Mouse (Mus musculus): ENCODE data around the gene Car8. TPM values are rescaled to one million over a fixed set of nuclear protein-coding genes. Genes with fewer than 3 reads are reported as not detected.
A peak's percentile ranks its signal among the peaks of the same experiment; 100 is the strongest.
"Not testable (repeated sequence)": the region's sequence is repeated elsewhere in the genome, so short reads cannot be mapped to it uniquely, and the experiment has no call there.

Gene Car8
- polyA plus RNA-seq, 1 experiment from 2014 or later: 2.3 TPM

DNA sequence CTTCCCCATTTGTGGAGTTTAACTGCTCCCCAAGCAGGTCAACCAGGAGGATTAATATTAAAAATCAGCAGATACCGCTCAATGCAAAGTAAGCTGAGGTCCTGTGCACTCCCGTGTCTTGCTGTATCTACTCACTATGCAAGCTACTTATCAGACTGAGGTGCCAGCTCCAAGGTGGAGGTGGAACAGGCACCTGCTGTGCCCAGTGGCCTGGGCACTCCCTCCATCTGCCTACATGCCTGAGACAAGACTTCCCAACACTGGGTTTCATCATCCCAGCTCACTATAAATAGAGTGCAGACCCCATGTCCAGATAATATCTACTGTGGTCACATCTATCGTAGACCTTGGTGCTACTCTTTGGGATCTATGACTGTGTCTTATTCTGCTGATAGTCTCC is 127.0 kb downstream of the Car8 start:
- Histone ChIP-seq H3K27ac (ENCODE audit: low read depth, low read length) (no peak overlapping the region), H3K4me1 (replicated peaks; ENCODE audit: control insufficient read depth, insufficient read depth, low read length) (no peaks in the 10 kb centered on the region), H3K9me3 (ENCODE audit: control insufficient read depth, low read length) (no peaks in the 10 kb centered on the region), H3K27me3 (ENCODE audit: control insufficient read depth, insufficient read depth, low read length) (no peaks in the 10 kb centered on the region), H3K4me3 (ENCODE audit: low read depth, low read length) (no peak overlapping the region), H3K36me3 (ENCODE audit: control insufficient read depth, insufficient read depth, low read length) (no peaks in the 10 kb centered on the region), H3K9ac (ENCODE audit: low read length) (no peak overlapping the region), H3K4me2 (ENCODE audit: low read depth, low read length, severe bottlenecking) (no peak overlapping the region)
- no peak for DNase-seq (ENCODE audit: low spot score)
- 94% methylated on average over 3 of the region's 3 CpGs for WGBS
- no peak for ATAC-seq (replicated peaks; ENCODE audit: low FRiP score)

DNA sequence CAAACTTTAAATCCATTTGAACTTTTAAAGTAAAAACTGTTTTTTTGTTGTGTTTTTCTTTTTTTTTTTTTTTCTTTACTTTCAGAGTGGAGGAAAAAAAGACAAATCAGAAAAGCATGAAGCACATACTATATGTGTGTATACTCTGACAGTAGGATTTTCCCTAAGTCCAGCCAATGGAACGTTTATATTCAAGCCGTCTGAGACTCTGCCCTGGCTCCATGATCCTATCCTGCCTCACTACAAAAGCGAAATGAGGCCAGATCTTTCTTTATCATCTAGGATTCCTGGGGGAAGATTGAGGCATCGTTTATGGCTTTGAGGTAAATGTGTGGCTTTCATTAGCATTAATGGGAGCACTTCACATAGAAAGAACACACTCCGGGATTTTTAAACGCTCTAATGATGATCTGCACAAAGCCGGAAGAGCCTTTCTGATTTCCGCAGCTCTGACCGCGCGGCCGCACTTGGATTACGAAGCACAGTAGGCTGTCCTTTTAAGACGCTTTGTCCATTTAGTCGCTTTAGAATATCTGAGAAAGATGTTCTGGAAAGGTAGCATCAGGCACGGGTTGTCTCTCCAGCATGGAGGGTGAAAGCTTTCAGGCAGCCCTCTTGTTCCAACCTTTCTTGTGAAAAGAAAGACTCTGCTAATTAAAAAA is 128.8 kb downstream of the Car8 start:
- Histone ChIP-seq H3K36me3 (ENCODE audit: control insufficient read depth, insufficient read depth, low read length) (no peaks in the 10 kb centered on the region), H3K9me3 (ENCODE audit: control insufficient read depth, low read length) (no peaks in the 10 kb centered on the region), H3K9ac (ENCODE audit: low read length) (no peak overlapping the region), H3K4me1 (replicated peaks; ENCODE audit: control insufficient read depth, insufficient read depth, low read length) (no peaks in the 10 kb centered on the region), H3K27ac (ENCODE audit: low read depth, low read length) (no peak overlapping the region), H3K4me3 (ENCODE audit: low read depth, low read length) (no peak overlapping the region), H3K27me3 (ENCODE audit: control insufficient read depth, insufficient read depth, low read length) (no peaks in the 10 kb centered on the region), H3K4me2 (ENCODE audit: low read depth, low read length, severe bottlenecking) (no peak overlapping the region)
- ATAC-seq (replicated peaks; ENCODE audit: low FRiP score): peak; percentile 39; the same call in 1 of the 2 replicates
- peak; percentile 51 for DNase-seq (ENCODE audit: low spot score)
- 43% methylated on average over 16 of the region's 16 CpGs for WGBS

DNA sequence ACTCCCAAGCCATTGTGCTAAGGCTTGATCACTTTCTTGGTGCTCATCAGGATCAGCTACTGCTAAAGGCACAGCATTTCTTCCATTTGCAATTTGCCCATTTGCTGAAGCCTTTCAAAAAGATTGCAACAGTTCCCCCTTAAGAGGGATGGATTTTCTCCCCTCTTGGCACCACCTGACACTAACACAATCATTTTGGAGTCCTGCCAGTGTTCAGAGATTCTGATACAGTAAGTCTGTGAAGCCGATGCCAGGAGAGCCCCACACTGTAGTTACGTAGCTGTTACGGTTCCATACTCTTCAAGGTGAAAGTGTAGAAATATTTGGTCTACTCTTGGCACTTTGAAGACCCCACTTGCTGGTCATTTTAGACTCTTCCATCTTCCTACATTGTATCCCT is 137.4 kb downstream of the Car8 start:
- peaks cover 3% of the 10 kb centered on the region; the same call in 1 of the 2 replicates for H3K4me1 ChIP-seq (replicated peaks; ENCODE audit: control insufficient read depth, insufficient read depth, low read length)
- no peak overlapping the region for H3K9ac ChIP-seq (ENCODE audit: low read length)
- no peak overlapping the region for H3K4me2 ChIP-seq (ENCODE audit: low read depth, low read length, severe bottlenecking)
- DNase-seq (ENCODE audit: low spot score): no peak
- no peaks in the 10 kb centered on the region for H3K36me3 ChIP-seq (ENCODE audit: control insufficient read depth, insufficient read depth, low read length)
- no peak for ATAC-seq (replicated peaks; ENCODE audit: low FRiP score)
- H3K9me3 ChIP-seq (ENCODE audit: control insufficient read depth, low read length): no peaks in the 10 kb centered on the region
- WGBS: 98% methylated on average over 3 of the region's 3 CpGs
- H3K27ac ChIP-seq (ENCODE audit: low read depth, low read length): no peak overlapping the region
- H3K27me3 ChIP-seq (ENCODE audit: control insufficient read depth, insufficient read depth, low read length): peaks cover 5% of the 10 kb centered on the region; the same call in 1 of the 2 replicates
- H3K4me3 ChIP-seq (ENCODE audit: low read depth, low read length): no peak overlapping the region

GRCm38 (mm10) chr4:8098084-8098483 is 140.8 kb downstream of the Car8 start:
- DNase-seq (ENCODE audit: low spot score) (no peak), ATAC-seq (replicated peaks; ENCODE audit: low FRiP score) (peak; percentile 92)
- WGBS: 12% methylated on average over 4 of the region's 4 CpGs
- H3K9me3 ChIP-seq (ENCODE audit: control insufficient read depth, low read length): no peaks in the 10 kb centered on the region; the same call in 1 of the 2 replicates
- no peak overlapping the region for H3K4me3 ChIP-seq (ENCODE audit: low read depth, low read length)
- H3K27ac ChIP-seq (ENCODE audit: low read depth, low read length): no peak overlapping the region
- no peak overlapping the region for H3K4me2 ChIP-seq (ENCODE audit: low read depth, low read length, severe bottlenecking)
- H3K36me3 ChIP-seq (ENCODE audit: control insufficient read depth, insufficient read depth, low read length): no peaks in the 10 kb centered on the region
- no peak overlapping the region for H3K9ac ChIP-seq (ENCODE audit: low read length)
- H3K4me1 ChIP-seq (replicated peaks; ENCODE audit: control insufficient read depth, insufficient read depth, low read length): peaks cover 3% of the 10 kb centered on the region; the same call in 1 of the 2 replicates
- H3K27me3 ChIP-seq (ENCODE audit: control insufficient read depth, insufficient read depth, low read length): peaks cover 5% of the 10 kb centered on the region; the same call in 1 of the 2 replicates

DNA sequence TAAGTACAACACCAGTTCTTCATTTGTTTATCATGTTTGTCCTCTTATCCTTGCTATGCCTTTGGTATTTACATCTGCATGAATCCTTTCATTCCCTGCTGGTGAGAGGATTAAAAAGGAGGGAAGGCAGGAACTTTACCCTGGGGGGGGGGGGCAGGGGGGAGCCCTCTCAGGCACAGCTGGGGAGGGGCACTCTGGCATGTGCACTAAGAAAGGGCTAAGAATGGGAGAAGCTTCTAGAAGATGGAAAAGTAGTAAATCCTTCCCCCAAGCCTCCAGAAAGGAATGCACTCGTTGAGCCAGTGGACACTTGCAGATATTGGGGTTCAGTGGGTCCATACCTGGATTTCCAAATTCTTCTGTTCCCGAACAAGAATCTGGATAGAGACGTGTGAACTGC is 141.2 kb downstream of the Car8 start:
- no peak overlapping the region for H3K4me2 ChIP-seq (ENCODE audit: low read depth, low read length, severe bottlenecking)
- H3K9ac ChIP-seq (ENCODE audit: low read length): no peak overlapping the region
- H3K36me3 ChIP-seq (ENCODE audit: control insufficient read depth, insufficient read depth, low read length): no peaks in the 10 kb centered on the region
- H3K4me1 ChIP-seq (replicated peaks; ENCODE audit: control insufficient read depth, insufficient read depth, low read length): peaks cover 3% of the 10 kb centered on the region; the same call in 1 of the 2 replicates
- no peak overlapping the region for H3K4me3 ChIP-seq (ENCODE audit: low read depth, low read length)
- no peak overlapping the region for H3K27ac ChIP-seq (ENCODE audit: low read depth, low read length)
- peak; percentile 63 for DNase-seq (ENCODE audit: low spot score)
- peak; percentile 60 for ATAC-seq (replicated peaks; ENCODE audit: low FRiP score)
- no peaks in the 10 kb centered on the region; the same call in 1 of the 2 replicates for H3K9me3 ChIP-seq (ENCODE audit: control insufficient read depth, low read length)
- H3K27me3 ChIP-seq (ENCODE audit: control insufficient read depth, insufficient read depth, low read length): peaks cover 5% of the 10 kb centered on the region; the same call in 1 of the 2 replicates
- 20% methylated on average over 3 of the region's 3 CpGs for WGBS

DNA sequence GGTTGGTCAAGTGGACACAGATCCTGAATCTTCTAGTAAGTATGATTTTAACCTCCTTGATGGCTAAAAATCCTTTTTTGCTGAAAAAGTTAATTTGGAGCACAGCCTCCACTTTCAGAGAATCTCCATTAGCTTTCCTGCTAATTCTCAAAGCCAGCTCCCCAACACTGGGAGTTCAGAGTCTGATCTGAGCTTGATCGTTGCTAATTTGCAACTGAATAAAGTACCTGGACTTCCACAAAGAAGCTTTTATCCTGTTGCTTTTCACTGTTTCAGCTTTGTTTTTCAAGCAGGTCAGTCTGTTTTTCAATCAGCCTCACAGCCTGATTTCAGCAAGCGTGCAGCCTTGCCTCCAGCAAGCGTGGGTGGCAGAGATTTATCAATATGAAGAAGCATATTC is 145.3 kb downstream of the Car8 start:
- not testable (repeated sequence) for H3K36me3 ChIP-seq (ENCODE audit: control insufficient read depth, insufficient read depth, low read length); H3K4me3 ChIP-seq (ENCODE audit: low read depth, low read length); H3K27ac ChIP-seq (ENCODE audit: low read depth, low read length); H3K4me1 ChIP-seq (replicated peaks; ENCODE audit: control insufficient read depth, insufficient read depth, low read length); ATAC-seq (replicated peaks; ENCODE audit: low FRiP score); H3K4me2 ChIP-seq (ENCODE audit: low read depth, low read length, severe bottlenecking); H3K9me3 ChIP-seq (ENCODE audit: control insufficient read depth, low read length); DNase-seq (ENCODE audit: low spot score); H3K27me3 ChIP-seq (ENCODE audit: control insufficient read depth, insufficient read depth, low read length); H3K9ac ChIP-seq (ENCODE audit: low read length)
- WGBS: 50% methylated on average over 3 of the region's 3 CpGs

Small RNAs within 50 kb of the gene (microRNA-seq; reads per million reads assigned to microRNA genes)
- not detected for gene Gm25355 (ENCODE audit: insufficient number of aligned reads)

All from forebrain, embryonic 11.5 days (tissue).